Mouse (Mus musculus): Measurements from ENCODE around the gene Spryd3.

The Spryd3 gene

DNA sequence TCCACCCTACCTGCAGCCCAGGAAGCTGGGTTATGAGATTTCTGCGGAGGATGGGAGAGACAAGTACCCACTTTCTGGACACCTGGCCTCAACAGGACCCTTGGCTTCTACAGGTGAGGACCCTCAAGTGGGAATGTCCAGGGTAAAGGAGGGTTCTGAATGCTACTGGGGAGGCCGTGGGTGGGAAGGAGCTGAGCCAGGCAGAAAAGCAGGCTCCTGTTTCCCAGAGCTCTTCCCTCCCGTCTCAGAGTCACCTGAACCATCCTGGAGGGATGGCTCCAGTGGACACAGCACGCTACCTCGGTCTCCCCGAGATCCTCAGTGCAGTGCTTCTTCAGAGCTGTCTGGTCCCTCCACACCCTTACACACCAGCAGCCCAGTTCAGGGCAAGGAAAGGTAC lies 23.9 kb downstream of the Spryd3 start:
- no peak for DNase-seq (ENCODE audit: low spot score)

DNA sequence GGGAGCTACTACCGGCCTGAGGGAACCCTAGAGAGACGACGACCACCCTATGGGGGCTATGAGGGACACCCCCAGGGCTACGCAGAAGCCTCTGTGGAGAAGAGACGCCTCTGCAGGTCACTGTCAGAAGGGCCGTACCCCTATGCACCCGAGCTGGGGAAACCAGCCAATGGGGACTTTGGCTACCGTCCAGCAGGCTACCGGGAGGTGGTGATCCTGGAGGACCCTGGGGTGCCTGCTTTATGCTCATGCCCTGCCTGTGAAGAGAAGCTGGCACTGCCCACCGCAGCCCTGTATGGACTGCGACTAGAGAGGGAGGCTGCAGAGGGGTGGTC lies 24.6 kb downstream of the Spryd3 start:
- no peak for DNase-seq (ENCODE audit: low spot score)

DNA sequence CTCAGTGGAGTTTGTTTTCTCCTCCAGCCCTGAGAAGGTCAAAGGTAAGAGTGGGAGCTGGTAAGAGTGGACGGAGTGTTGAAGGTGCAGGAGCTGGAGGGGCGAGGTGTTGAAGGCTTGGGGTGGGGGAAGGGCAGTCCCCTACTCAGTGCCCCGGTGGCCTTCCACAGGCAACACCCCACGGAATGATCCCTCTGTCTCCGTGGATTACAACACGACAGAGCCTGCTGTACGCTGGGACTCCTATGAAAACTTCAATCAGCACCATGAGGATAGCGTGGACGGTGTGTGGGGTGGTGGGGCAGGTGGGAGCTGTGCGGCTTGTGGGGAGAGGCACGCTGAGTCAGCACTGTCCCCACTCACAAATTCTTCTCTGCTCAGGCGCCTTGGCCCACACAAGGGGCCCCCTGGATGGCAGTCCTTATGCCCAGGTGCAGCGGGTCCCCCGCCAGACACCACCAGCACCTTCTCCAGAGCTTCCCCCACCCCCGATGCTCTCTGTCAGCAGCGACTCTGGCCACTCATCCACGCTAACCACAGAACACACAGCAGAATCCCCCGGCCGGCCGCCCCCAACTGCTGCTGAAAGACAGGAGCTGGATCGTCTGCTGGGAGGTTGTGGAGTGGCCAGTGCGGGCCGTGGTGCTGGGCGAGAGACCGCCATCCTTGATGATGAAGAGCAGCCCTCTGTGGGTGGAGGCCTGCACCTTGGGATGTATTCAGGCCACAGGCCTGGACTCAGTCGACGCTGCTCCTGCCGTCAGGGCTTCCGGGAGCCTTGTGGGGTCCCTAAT lies 25.1 kb downstream of the Spryd3 start:
- no peak for DNase-seq (ENCODE audit: low spot score)

DNA sequence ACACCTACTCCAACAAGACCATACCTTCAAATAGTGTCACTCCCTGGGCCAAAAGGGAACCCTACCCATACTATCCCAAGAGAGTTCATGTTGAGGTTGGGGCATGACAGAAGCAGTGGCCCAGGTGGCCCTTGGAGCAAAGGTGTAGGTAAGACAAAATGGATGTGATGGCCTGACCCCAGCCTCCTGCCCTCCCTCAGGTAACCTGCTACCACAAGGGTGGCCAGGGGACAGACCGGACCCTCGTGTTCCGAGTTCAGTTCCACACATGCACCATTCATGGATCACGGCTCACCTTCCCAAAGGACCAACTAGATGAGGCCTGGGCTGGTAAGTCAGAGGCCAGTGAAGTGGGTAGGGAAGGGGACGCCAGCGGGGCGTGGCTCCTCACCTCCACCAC lies 25.8 kb downstream of the Spryd3 start:
- no peak for DNase-seq (ENCODE audit: low spot score)

DNA sequence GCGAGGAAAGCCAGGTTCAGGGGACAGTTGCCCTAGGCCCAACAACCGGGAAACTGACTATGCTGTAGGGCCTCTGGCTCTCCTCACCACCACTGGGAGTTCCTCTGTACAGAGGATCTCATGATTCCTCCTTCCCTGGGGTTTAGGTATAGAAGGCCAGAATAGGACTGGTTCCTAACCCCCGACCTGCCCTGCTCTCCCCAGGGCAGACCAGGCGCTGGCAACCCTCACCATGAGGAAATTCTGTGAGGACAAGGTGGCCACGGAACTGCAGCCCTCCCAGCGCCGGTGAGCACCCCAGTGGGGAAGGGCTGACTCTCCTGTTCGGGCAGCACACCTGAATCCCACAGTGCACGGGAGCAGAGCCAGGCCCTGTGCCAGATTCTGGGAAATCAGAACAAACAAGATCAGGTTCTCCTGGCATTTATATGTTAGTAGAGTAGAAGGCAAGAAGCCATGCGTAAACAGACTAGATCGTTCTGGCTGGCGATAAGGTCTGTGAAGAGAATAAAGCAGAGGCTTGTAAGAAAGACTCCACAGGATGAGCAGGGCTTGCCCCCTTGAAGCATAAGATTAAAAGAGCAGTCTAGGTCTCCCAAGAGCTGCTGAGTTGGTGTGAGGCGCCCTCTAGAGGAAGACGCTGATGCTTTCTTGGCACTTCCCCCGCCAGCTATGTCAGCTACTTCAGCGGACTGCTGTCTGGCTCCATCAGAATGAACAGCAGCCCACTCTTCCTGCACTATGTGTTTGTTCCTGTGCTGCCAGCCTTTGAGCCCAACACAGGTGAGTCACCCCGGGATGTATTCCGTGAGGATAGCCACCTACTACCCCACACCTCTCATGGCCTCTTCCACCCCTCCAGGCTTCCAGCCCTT lies 27.1 kb downstream of the Spryd3 start:
- DNase-seq (ENCODE audit: low spot score) = peak; percentile 91

- peak; percentile 87 for DNase-seq (ENCODE audit: low spot score)
Observed at GRCm38 (mm10) chr15:102107689-102108573, 28.1 kb downstream of the Spryd3 start.

GRCm38 (mm10) chr15:102106754-102107456 lies 29.1 kb downstream of the Spryd3 start:
- DNase-seq (ENCODE audit: low spot score) = peak; percentile 57

- no peak for DNase-seq (ENCODE audit: low spot score)
Observed at GRCm38 (mm10) chr15:102105764-102106730, 30.0 kb downstream of the Spryd3 start.

DNA sequence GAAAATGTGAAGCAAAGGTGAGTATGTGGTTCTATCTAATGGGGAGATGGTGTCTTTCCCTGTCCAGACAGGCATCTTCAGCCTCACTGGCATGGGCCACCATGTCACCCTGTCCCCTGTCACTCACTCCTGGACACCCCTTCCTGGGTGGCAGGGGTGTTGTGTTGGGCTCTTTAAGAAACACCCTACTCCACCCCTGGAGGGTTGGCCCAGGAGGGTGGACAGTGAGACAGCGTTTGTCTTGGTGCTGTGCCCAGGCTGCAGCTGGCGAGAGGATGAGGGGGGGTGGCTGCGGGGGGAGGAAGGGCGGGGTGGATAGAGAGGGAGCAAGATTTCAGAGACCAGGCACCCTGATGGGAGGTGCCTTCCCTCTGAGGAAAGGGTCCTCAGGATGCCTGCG lies 30.7 kb downstream of the Spryd3 start:
- DNase-seq (ENCODE audit: low spot score) = no peak

DNA sequence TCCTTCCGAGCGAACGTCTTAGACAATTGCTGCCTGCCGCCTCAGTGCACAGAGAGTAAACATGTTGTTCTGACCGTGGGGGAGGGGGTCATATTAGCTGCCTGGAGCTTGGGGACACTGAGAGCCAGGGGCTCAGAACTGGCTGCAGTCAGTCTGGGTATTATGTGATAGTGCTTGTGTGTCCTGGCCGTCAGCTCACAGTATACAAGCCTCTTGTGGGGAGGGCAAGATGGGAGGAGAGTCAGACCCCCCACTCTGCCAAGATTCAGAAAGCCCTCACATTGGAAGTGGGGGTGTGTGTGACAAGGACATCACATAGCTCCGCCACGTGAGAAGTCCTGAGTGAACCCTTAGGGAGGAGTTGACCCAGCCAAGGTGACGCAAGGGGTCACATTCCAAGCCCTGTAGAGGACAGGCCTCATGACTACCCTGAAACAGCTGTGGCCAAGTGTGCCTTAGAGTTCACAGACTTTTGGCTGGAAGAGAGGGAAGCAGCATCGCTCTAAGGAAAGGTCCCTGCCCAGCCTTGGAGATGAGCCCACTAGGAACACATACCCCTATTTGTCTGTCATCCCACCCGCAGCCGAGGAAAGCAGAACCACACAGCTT lies 32.0 kb downstream of the Spryd3 start:
- no peak for DNase-seq (ENCODE audit: low spot score)

- DNase-seq (ENCODE audit: low spot score) = peak; percentile 80
Observed at GRCm38 (mm10) chr15:102103371-102103946, 32.6 kb downstream of the Spryd3 start.

DNA sequence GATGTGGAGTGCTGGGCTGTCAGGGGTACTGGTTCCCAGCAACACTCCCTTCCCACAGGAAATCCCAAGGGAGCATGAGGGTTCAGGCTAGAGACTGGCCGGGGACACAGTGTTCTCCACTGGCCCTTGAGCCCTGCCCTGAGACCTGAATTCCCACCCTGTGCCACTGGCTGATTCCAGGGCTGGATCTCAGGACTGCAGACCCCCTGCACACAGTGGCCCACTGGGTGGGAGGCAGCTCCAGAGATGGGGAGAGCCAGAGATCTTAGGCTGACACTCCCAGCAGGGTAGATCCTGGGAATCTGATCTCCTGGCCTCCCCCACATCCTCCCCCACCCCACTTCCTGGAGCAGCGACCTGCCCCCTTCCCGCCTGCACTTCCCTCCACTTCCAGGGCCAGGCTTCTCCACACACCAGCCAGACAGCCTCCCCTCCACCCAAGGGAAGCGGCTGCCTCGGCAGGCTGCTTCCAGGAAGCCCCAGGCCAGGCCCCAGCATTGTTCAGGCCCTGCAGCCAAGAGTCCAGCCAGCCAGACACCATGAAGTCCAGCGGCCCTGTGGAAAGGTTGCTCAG lies 33.4 kb downstream of the Spryd3 start:
- DNase-seq (ENCODE audit: low spot score) = no peak

- no peak for DNase-seq (ENCODE audit: low spot score)
Observed at GRCm38 (mm10) chr15:102101672-102102541, 34.1 kb downstream of the Spryd3 start.

- DNase-seq (ENCODE audit: low spot score) = no peak
Observed at GRCm38 (mm10) chr15:102100996-102101671, 34.9 kb downstream of the Spryd3 start.

- peak; percentile 78 for DNase-seq (ENCODE audit: low spot score)
Observed at GRCm38 (mm10) chr15:102100161-102100981, 35.7 kb downstream of the Spryd3 start, which contains the start of gene Tns2. Gene Tns2, plus strand, starts transcription at chr15:102100413.

DNA sequence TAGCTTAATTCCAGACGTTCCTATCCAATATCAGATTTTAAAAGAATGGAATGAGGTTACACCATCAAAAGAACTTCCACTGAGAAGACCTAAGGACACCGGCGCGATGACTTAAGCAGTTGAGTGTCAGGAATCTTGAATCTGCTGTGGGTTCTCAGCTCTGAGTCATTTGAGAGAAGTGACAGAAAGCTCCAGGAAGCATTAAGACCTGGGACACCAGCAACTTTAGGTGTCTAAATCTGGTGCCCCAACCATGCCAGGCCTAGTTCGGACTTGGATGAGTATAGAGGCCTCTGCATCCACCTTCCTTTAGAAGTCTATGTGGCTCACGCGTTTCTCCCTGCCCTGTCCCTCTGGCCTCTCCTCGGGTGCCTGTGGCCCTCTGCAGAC lies 36.3 kb downstream of the Spryd3 start:
- no peak for DNase-seq (ENCODE audit: low spot score)

DNA sequence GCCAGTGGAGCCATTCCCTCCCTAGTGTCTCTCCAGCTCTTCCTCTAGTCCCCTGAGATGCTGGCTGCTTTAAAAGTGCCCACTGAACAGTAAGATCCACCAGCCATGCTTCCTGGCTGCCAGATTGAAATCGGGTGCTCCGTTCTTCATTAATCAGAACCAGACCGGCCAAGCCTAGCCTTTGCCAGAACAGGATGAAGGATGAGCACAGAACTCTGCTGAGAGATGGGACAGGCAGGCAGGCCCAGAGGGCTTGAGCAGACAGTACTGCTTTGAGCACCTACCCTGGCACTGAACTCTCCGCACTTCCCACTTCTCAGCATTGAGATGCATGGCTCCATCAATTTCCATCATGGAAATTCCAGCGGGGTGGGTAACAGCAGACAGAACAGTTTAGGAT lies 36.8 kb downstream of the Spryd3 start:
- DNase-seq (ENCODE audit: low spot score) = no peak

All from retina, embryonic 14.5 days (tissue).